Mouse (Mus musculus): ENCODE measurements at regions not wholly inside any gene's neighbourhood (a gene's known extent, or its start where the extent isn't known, plus 50 kb on each side); places are given as distances from the start of the nearest gene placed in this dataset.

DNA sequence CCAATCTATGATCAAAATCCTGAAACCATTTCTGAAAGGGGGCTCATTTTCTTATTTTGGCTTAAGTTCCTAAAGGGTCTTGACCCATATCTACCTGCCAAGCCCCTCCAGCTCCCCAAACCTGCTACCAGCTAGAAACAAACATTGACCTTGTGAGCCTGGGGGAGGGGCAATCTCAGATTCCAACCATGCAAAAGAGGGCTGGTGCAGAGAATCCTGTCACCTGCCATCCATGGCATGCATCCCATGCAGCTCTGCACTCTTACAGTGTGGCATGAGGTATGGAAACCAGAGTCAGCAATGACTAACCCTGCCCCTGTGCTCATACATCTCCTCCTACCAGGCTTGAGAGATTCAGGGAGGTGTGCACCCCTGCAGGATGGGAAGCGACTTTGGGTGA lies 90.3 kb upstream of the Kdm8 start:
- TF ChIP-seq CTCF (IDR thresholded peaks at IDR 0.05; ENCODE audit: low read depth) (no peak), EP300 (IDR thresholded peaks at IDR 0.05; ENCODE audit: low read depth) (no peak)

Data from liver, postnatal 0 days (tissue).